Mouse (Mus musculus) kidney, postnatal 36 days (tissue): ENCODE data around the gene Cldn34c3.
"Not testable (repeated sequence)": the region's sequence is repeated elsewhere in the genome, so short reads cannot be mapped to it uniquely, and the experiment has no call there.

ENCODE experiments used
- DNase-seq, 2 experiments: peaks; one replicate each; pipeline ENCODE4 v3.0.0; 2021 to 2022; ENCODE audit warnings: mixed read lengths in 2 of 2

Gene Cldn34c3

DNA sequence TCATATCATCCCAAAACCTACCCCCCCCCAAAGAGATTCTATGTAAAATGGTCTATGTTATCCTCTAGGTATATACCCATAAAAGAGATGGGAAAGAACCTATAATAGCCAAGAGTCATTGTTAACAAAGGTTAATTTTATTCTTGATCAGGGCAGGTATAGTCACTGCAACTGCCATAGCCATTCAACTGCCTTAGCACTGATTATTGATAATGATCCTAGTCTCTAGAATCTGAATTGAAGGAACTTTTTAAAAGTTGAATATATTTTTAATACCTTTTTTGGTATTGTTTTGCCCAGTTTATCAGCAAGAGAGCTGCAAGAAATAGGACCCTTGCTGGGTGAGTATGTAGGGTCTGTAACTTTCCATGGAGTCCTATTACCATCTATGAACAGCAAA lies at the start of gene Cldn34c3:
Gene Cldn34c3, plus strand, starts transcription at position 301 of the 400 bp plus-strand sequence.
- DNase-seq = not testable (repeated sequence)
